Mouse (Mus musculus): ENCODE measurements around the gene Bmpr1b. TPM values are rescaled to one million over a fixed set of nuclear protein-coding genes. Genes with fewer than 3 reads are reported as not detected.
"Not testable (repeated sequence)": the region's sequence is repeated elsewhere in the genome, so short reads cannot be mapped to it uniquely, and the experiment has no call there.

Gene Bmpr1b
- polyA plus RNA-seq, 1 experiment from 2014 or later: 1.9 TPM

DNA sequence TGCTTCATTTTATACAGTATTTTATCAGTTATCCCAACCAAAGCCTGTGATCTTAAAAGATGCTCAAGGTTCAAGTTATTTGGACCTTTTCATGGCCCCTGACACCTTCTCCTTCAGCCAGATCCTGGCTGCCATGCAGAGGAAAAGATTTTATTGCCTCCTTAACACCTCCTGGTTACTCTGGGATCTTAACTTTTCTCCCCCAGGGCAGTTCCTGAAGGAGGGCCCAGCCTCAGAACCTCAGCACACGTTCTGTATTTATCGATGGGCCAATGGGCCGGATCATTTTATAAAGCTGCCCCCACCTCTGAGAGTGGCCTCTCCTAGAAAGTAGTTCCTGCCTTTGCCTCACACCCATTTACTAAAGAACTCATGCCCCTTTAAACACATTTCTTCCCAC is 37.1 kb upstream of the Bmpr1b start:
- DNase-seq (ENCODE audit: low spot score): no peak
- no peak for ATAC-seq
- TF ChIP-seq CTCF (IDR thresholded peaks at IDR 0.05) (no peak), EP300 (IDR thresholded peaks at IDR 0.05) (no peak)
- Histone ChIP-seq H3K9ac (replicated peaks; ENCODE audit: low read depth) (no peak overlapping the region), H3K4me1 (ENCODE audit: insufficient read depth, low read depth, low read length) (no peaks in the 10 kb centered on the region), H3K27ac (ENCODE audit: low read length) (no peak overlapping the region), H3K27me3 (replicated peaks; ENCODE audit: insufficient read depth, low read length) (no peaks in the 10 kb centered on the region), H3K36me3 (ENCODE audit: insufficient read depth, low read length) (no peaks in the 10 kb centered on the region), H3K4me3 (ENCODE audit: low read depth, low read length) (no peak overlapping the region), H3K9me3 (ENCODE audit: low read length) (no peaks in the 10 kb centered on the region), H3K4me2 (replicated peaks; ENCODE audit: low read depth, low read length) (no peak overlapping the region)
- WGBS: 87% methylated on average over 3 of the region's 3 CpGs

DNA sequence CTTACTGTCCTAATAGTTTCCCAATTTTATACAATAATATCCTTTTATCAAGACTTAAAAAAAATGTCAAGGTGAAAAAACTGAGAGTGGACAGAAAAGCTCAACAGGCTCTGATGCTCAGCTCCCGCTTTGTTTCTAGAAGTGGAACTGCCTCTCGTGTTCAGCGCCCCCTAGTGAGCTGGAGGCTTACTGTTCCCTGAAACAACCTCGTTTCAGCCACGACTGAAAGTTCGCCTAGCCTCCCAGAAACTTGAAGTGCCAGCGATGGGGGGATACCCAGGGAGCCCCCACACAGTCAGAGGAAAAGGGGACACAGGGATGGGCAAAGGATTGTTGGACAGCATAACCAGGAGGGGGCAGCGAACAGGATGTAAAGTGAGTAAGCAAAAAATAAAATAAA is 26.9 kb upstream of the Bmpr1b start:
- no peak for DNase-seq (ENCODE audit: low spot score)
- peak; percentile 39 for TF ChIP-seq CTCF (IDR thresholded peaks at IDR 0.05)
- no peak for TF ChIP-seq EP300 (IDR thresholded peaks at IDR 0.05)
- no peaks in the 10 kb centered on the region for H3K27me3 ChIP-seq (replicated peaks; ENCODE audit: insufficient read depth, low read length)
- H3K4me1 ChIP-seq (ENCODE audit: insufficient read depth, low read depth, low read length): no peaks in the 10 kb centered on the region
- WGBS: 82% methylated on average over 8 of the region's 8 CpGs
- no peak overlapping the region for H3K4me2 ChIP-seq (replicated peaks; ENCODE audit: low read depth, low read length)
- ATAC-seq: no peak
- H3K9ac ChIP-seq (replicated peaks; ENCODE audit: low read depth): no peak overlapping the region
- no peaks in the 10 kb centered on the region for H3K9me3 ChIP-seq (ENCODE audit: low read length)
- H3K4me3 ChIP-seq (ENCODE audit: low read depth, low read length): no peak overlapping the region
- H3K27ac ChIP-seq (ENCODE audit: low read length): no peak overlapping the region
- no peaks in the 10 kb centered on the region for H3K36me3 ChIP-seq (ENCODE audit: insufficient read depth, low read length)

DNA sequence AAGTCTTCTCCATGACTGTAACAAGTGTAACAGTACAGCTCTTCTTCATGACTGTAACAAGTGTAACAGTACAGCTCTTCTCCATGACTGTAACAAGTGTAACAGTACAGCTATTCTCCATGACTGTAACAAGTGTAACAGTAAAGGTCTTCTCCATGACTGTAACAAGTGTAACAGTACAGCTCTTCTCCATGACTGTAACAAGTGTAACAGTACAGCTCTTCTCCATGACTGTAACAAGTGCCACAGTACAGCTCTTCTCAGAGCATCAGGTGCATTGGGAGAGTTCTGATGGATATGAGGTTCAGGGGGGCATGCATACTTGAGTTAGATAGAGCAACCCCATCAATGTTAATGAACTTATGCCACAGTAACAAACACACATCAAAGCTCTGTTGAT is 22.4 kb upstream of the Bmpr1b start:
- DNase-seq (ENCODE audit: low spot score); H3K4me1 ChIP-seq (ENCODE audit: insufficient read depth, low read depth, low read length); H3K4me3 ChIP-seq (ENCODE audit: low read depth, low read length); H3K9me3 ChIP-seq (ENCODE audit: low read length); H3K4me2 ChIP-seq (replicated peaks; ENCODE audit: low read depth, low read length); ATAC-seq; H3K27me3 ChIP-seq (replicated peaks; ENCODE audit: insufficient read depth, low read length); H3K36me3 ChIP-seq (ENCODE audit: insufficient read depth, low read length); H3K27ac ChIP-seq (ENCODE audit: low read length); H3K9ac ChIP-seq (replicated peaks; ENCODE audit: low read depth): not testable (repeated sequence)

DNA sequence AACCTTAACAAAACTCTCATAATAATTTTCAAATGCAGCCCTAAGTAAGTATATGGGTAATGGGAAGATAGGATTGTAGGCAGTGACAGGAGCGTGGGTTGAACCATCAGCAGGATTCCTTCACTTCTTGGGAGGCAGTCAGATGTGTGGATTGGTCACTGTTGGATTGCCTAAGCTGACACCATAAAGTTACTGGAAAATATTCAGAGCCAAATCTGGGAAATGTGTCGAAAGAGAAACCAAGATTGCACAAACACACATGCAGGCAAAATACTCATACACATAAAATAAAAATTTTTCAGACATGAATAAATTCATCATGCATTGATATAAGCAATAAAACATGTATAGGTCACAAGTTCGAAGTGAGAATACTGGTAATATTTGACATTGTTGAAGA is 17.3 kb upstream of the Bmpr1b start:
- Histone ChIP-seq H3K4me1 (ENCODE audit: insufficient read depth, low read depth, low read length) (no peaks in the 10 kb centered on the region), H3K36me3 (ENCODE audit: insufficient read depth, low read length) (no peaks in the 10 kb centered on the region), H3K9me3 (ENCODE audit: low read length) (no peaks in the 10 kb centered on the region), H3K9ac (replicated peaks; ENCODE audit: low read depth) (no peak overlapping the region), H3K27ac (ENCODE audit: low read length) (no peak overlapping the region), H3K4me2 (replicated peaks; ENCODE audit: low read depth, low read length) (no peak overlapping the region), H3K4me3 (ENCODE audit: low read depth, low read length) (no peak overlapping the region), H3K27me3 (replicated peaks; ENCODE audit: insufficient read depth, low read length) (no peaks in the 10 kb centered on the region)
- ATAC-seq (no peak), DNase-seq (ENCODE audit: low spot score) (peak; percentile 14)
- no peak for TF ChIP-seq EP300 (IDR thresholded peaks at IDR 0.05)
- no peak for TF ChIP-seq CTCF (IDR thresholded peaks at IDR 0.05)
- WGBS: 73% methylated on average over 3 of the region's 3 CpGs

DNA sequence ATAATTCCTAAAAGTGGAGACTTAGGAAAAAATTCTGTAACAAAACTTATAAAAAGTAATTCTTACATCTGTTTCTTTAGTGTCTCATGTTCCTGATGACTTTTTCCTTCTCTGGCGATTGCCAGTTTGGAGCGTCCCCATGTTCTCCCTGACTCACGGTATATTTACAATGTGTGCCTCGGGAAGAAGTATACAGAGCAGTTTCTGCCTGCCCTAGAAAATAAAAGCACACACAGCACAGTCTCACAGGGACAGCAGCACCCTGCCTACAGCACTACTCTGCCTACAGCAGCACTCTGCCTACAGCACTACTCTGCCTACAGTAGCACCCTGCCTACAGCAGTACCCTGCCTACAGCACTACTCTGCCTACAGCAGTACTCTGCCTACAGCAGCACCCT is 4.8 kb upstream of the Bmpr1b start:
- Histone ChIP-seq H3K27me3 (replicated peaks; ENCODE audit: insufficient read depth, low read length) (no peaks in the 10 kb centered on the region), H3K4me2 (replicated peaks; ENCODE audit: low read depth, low read length) (no peak overlapping the region), H3K27ac (ENCODE audit: low read length) (no peak overlapping the region), H3K9ac (replicated peaks; ENCODE audit: low read depth) (no peak overlapping the region), H3K36me3 (ENCODE audit: insufficient read depth, low read length) (no peaks in the 10 kb centered on the region), H3K9me3 (ENCODE audit: low read length) (no peaks in the 10 kb centered on the region), H3K4me1 (ENCODE audit: insufficient read depth, low read depth, low read length) (no peaks in the 10 kb centered on the region), H3K4me3 (ENCODE audit: low read depth, low read length) (no peak overlapping the region)
- DNase-seq (ENCODE audit: low spot score): no peak
- 71% methylated on average over 4 of the region's 4 CpGs for WGBS
- ATAC-seq: no peak
- TF ChIP-seq EP300 (IDR thresholded peaks at IDR 0.05) (no peak), CTCF (IDR thresholded peaks at IDR 0.05) (no peak)

DNA sequence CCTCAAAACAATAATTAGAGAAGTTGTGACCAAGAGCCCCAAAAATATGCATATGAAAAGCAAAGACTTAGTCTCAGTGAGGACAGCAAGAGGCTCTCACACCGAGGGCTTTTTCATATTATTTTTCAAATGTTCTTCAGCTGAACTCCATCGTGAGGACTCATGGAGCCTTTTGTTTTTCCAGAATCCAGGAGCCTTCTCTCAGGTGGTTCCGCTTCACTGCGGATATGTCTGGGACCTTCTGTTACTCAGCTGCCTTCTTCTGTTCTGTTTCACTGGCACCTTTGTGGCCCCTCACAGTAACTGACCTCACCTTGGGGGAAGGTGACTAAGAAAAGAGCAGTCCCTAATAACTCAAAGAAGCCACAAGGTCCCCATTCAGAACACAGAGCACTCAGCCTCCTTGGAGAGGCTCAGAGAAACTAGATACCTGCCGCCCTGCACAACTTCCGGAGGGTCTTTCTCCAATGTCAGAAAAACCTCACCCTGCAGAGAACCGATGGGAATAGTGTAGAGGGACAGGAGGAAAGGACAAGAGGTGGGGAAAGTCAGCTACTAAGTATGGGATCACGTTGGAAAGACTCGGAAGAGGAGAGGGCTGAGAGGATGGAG is 868 bp downstream of the Bmpr1b start:
- Histone ChIP-seq H3K27ac (ENCODE audit: low read length) (no peak overlapping the region), H3K36me3 (ENCODE audit: insufficient read depth, low read length) (no peaks in the 10 kb centered on the region), H3K4me2 (replicated peaks; ENCODE audit: low read depth, low read length) (peak overlapping the region; percentile 94), H3K4me1 (ENCODE audit: insufficient read depth, low read depth, low read length) (peaks cover 3% of the 10 kb centered on the region; the same call in 1 of the 2 replicates), H3K27me3 (replicated peaks; ENCODE audit: insufficient read depth, low read length) (no peaks in the 10 kb centered on the region), H3K9me3 (ENCODE audit: low read length) (no peaks in the 10 kb centered on the region), H3K4me3 (ENCODE audit: low read depth, low read length) (peak overlapping the region; percentile 48), H3K9ac (replicated peaks; ENCODE audit: low read depth) (no peak overlapping the region)
- DNase-seq (ENCODE audit: low spot score) (peak; percentile 27), ATAC-seq (no peak)
- 13% methylated on average over 9 of the region's 9 CpGs for WGBS
- no peak for TF ChIP-seq EP300 (IDR thresholded peaks at IDR 0.05)
- no peak for TF ChIP-seq CTCF (IDR thresholded peaks at IDR 0.05)

DNA sequence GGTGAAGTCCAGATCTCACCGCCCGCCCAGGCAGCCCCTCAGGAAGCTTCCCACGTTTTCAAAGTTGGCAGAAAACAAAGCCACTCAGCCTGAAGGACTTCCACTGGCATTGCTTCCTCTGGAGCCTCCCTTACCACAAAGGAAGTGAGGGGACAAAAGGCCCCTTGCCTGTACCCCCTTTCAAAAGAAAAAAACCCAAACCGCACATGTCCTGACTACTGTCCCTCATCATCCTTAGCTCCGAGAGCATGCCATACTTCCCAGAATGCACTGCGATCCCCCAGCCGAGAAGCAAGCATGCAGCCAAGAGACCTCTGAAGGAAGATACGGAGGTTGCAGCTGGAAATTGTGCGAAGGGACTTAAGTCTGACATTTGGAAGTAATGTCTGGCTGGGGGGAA is 4.2 kb downstream of the Bmpr1b start:
- ATAC-seq (no peak), DNase-seq (ENCODE audit: low spot score) (no peak)
- H3K27me3 ChIP-seq (replicated peaks; ENCODE audit: insufficient read depth, low read length): no peaks in the 10 kb centered on the region
- H3K9ac ChIP-seq (replicated peaks; ENCODE audit: low read depth): no peak overlapping the region
- H3K27ac ChIP-seq (ENCODE audit: low read length): no peak overlapping the region
- H3K4me3 ChIP-seq (ENCODE audit: low read depth, low read length): no peak overlapping the region
- peaks cover 3% of the 10 kb centered on the region; the same call in 1 of the 2 replicates for H3K4me1 ChIP-seq (ENCODE audit: insufficient read depth, low read depth, low read length)
- H3K9me3 ChIP-seq (ENCODE audit: low read length): no peaks in the 10 kb centered on the region
- TF ChIP-seq CTCF (IDR thresholded peaks at IDR 0.05) (no peak), EP300 (IDR thresholded peaks at IDR 0.05) (no peak)
- H3K4me2 ChIP-seq (replicated peaks; ENCODE audit: low read depth, low read length): no peak overlapping the region
- WGBS: 53% methylated on average over 9 of the region's 9 CpGs
- no peaks in the 10 kb centered on the region for H3K36me3 ChIP-seq (ENCODE audit: insufficient read depth, low read length)

Measured in lung, postnatal 0 days (tissue).